In genomic region chr17:26791580-26791979, GRCm38 (mm10) we compare ENCODE assay signal across 18 mouse cellular contexts. TPM values are rescaled to one million over a fixed set of nuclear protein-coding genes. Genes with fewer than 3 reads are reported as not detected.
A peak's percentile ranks its signal among the peaks of the same experiment; 100 is the strongest.
DNase-seq lines count a peak whose midpoint lies in the region; TF ChIP-seq lines count a peak whose summit lies in the region.
"Had no signal": no experiment of that assay in that cellular context is flagged by ENCODE, and none has a peak within 500 bp of the region (broad histone marks: within the 10 kb centered on the region; RNA-seq: fewer than 3 reads in every experiment).

No protein-coding gene starts in this region.

- peak overlapping the region; percentile 61; the same call in 1 of the 2 replicates for H3K27ac ChIP-seq in left cerebral cortex, adult 2 months
- H3K27ac ChIP-seq: embryonic facial prominence, embryonic 10.5 days; liver, embryonic 15.5 days had no signal

- intact Hi-C loops in left cerebral cortex, postnatal 4 days (cut with DNase I) = loop anchor here (5.0 kb wide), 1 partner anchor 96 kb away; no protein-coding TSS in a partner anchor
- intact Hi-C loops in left cerebral cortex, adult 2 months (cut with DNase I) = no loop called here

- peak; percentile 19 for TF ChIP-seq CTCF in left cerebral cortex, adult 2 months (IDR thresholded peaks at IDR 0.05)

- no peak overlapping the region for H3K4me3 ChIP-seq in left cerebral cortex, adult 2 months
- H3K4me3 ChIP-seq: embryonic facial prominence, embryonic 10.5 days; liver, embryonic 15.5 days had no signal

- DNase-seq in left cerebral cortex, adult 11 months (ENCODE audit: low spot score) = peak; percentile 32
- DNase-seq in left cerebral cortex, postnatal 4 days = no peak
- peak; percentile 76 for DNase-seq in brain, adult 2 months (ENCODE audit: low read depth, low spot score)
- peak; percentile 22 to 43 for DNase-seq in left cerebral cortex, adult 2 months (ENCODE audit: extremely low spot score in 1 of 2, low spot score in 2 of 2)
- peak; percentile 56 to 61 for DNase-seq in right cerebral cortex, postnatal 36 days (ENCODE audit: low spot score in 2 of 2)
- DNase-seq in adrenal gland, postnatal 14 days = no peak
- no peak for DNase-seq in adrenal gland, postnatal 36 days
- DNase-seq: adrenal gland, adult 2 months; cerebellum, adult 18-20 months; cerebellum, postnatal 36 days; lung, postnatal 10 days; thymus, postnatal 14 days had no signal

RNA-seq across cellular contexts. Expression of gene Bnip1, which starts 10.7 kb away (rescaled TPM):
- total RNA-seq in left cerebral cortex, postnatal 4 days (2021) = 10 to 100 TPM; 39.1 to 42.9 TPM
- total RNA-seq in left cerebral cortex, adult 2 months (2021) = 10 to 100 TPM; 32.6 to 34.6 TPM
- total RNA-seq in adrenal gland, postnatal 14 days (2021) = 21.6 and 28.6 TPM in 2 replicates
- total RNA-seq in adrenal gland, postnatal 36 days (2021) = 10 to 100 TPM; 24.7 to 27.2 TPM

RNA-seq across cellular contexts. Expression of gene Nkx2-5, which starts 53.2 kb away (rescaled TPM):
- not detected for total RNA-seq in left cerebral cortex, postnatal 4 days (2021)
- not detected for total RNA-seq in left cerebral cortex, adult 2 months (2021)
- total RNA-seq in adrenal gland, postnatal 14 days (2021) = not detected in 2 replicates
- not detected for total RNA-seq in adrenal gland, postnatal 36 days (2021)
- total RNA-seq: adrenal gland, adult 2 months; gastrocnemius, postnatal 25 days; layer of hippocampus, adult 8-10 months; megakaryocyte-erythroid progenitor cell, adult 5-6 weeks; MEL had no signal

Comparison
In these comparisons a context has a peak if more than half of its experiments do, and no peak if none do; other contexts are left out.
1. DNase-seq: peak in left cerebral cortex, adult 11 months (single experiment), brain, adult 2 months (single experiment), left cerebral cortex, adult 2 months (2 of 2) and right cerebral cortex, postnatal 36 days (2 of 2); none in left cerebral cortex, postnatal 4 days (single experiment), adrenal gland, postnatal 14 days (single experiment) and adrenal gland, postnatal 36 days (0 of 2).